In genomic region chr2:124403981-124404380, GRCm38 (mm10) we compare ENCODE assay signal across 14 mouse cellular contexts.
DNase-seq lines count a peak whose midpoint lies in the region; ATAC-seq lines count a peak whose summit lies in the region.
"Had no signal": no experiment of that assay in that cellular context is flagged by ENCODE, and none has a peak within 500 bp of the region (broad histone marks: within the 10 kb centered on the region; RNA-seq: fewer than 3 reads in every experiment).

No protein-coding gene starts in this region.

- H3K4me3 ChIP-seq in forebrain, embryonic 11.5 days (ENCODE audit: low read depth, low read length): no peak overlapping the region
- no peak overlapping the region for H3K4me3 ChIP-seq in forebrain, embryonic 10.5 days
- H3K4me3 ChIP-seq in hindbrain, embryonic 15.5 days: no peak overlapping the region
- H3K4me3 ChIP-seq in hindbrain, embryonic 11.5 days (ENCODE audit: low read depth, low read length): no peak overlapping the region
- H3K4me3 ChIP-seq in limb, embryonic 15.5 days: no peak overlapping the region
- no peak overlapping the region for H3K4me3 ChIP-seq in kidney, embryonic 14.5 days (ENCODE audit: low read length)
- H3K4me3 ChIP-seq: liver, embryonic 15.5 days; megakaryocyte, embryonic 14.5 days; myocyte had no signal

- H3K27ac ChIP-seq in forebrain, embryonic 11.5 days (ENCODE audit: low read depth, low read length): 0 out of 2 replicates have a peak overlapping the region, but pooled peaks have one; percentile 12
- H3K27ac ChIP-seq in forebrain, embryonic 10.5 days: no peak overlapping the region
- 0 out of 2 replicates have a peak overlapping the region, but pooled peaks have one; percentile 1 for H3K27ac ChIP-seq in hindbrain, embryonic 15.5 days (replicated peaks)
- no peak overlapping the region for H3K27ac ChIP-seq in hindbrain, embryonic 11.5 days (ENCODE audit: low read depth, low read length)
- H3K27ac ChIP-seq in limb, embryonic 15.5 days: 0 out of 2 replicates have a peak overlapping the region, but pooled peaks have one; percentile 4
- no peak overlapping the region for H3K27ac ChIP-seq in kidney, embryonic 14.5 days (ENCODE audit: low read depth, low read length)
- H3K27ac ChIP-seq: liver, embryonic 15.5 days had no signal

- no peaks in the 10 kb centered on the region for H3K36me3 ChIP-seq in forebrain, embryonic 11.5 days (ENCODE audit: control insufficient read depth, insufficient read depth, low read length)
- no peaks in the 10 kb centered on the region for H3K36me3 ChIP-seq in forebrain, embryonic 10.5 days (replicated peaks)
- no peaks in the 10 kb centered on the region for H3K36me3 ChIP-seq in hindbrain, embryonic 15.5 days
- H3K36me3 ChIP-seq in hindbrain, embryonic 11.5 days (ENCODE audit: control insufficient read depth, insufficient read depth, low read length): no peaks in the 10 kb centered on the region
- no peaks in the 10 kb centered on the region for H3K36me3 ChIP-seq in limb, embryonic 15.5 days
- no peaks in the 10 kb centered on the region for H3K36me3 ChIP-seq in kidney, embryonic 14.5 days (ENCODE audit: control insufficient read depth, insufficient read depth, low read length)
- H3K36me3 ChIP-seq: liver, embryonic 15.5 days had no signal

- no peaks in the 10 kb centered on the region; the same call in 1 of the 2 replicates for H3K4me1 ChIP-seq in forebrain, embryonic 11.5 days (replicated peaks; ENCODE audit: control insufficient read depth, insufficient read depth, low read length)
- H3K4me1 ChIP-seq in forebrain, embryonic 10.5 days: peaks cover 10% of the 10 kb centered on the region
- H3K4me1 ChIP-seq in hindbrain, embryonic 15.5 days (replicated peaks): peaks cover 12% of the 10 kb centered on the region
- H3K4me1 ChIP-seq in hindbrain, embryonic 11.5 days (replicated peaks; ENCODE audit: control insufficient read depth, insufficient read depth, low read length): no peaks in the 10 kb centered on the region
- 0 out of 2 replicates have a peak, but pooled peaks cover 4% of the 10 kb centered on the region for H3K4me1 ChIP-seq in limb, embryonic 15.5 days
- H3K4me1 ChIP-seq in kidney, embryonic 14.5 days (ENCODE audit: control insufficient read depth, insufficient read depth, low read length): no peaks in the 10 kb centered on the region; the same call in 1 of the 2 replicates
- H3K4me1 ChIP-seq: liver, embryonic 15.5 days; megakaryocyte, embryonic 14.5 days had no signal

- no peak overlapping the region for H3K9ac ChIP-seq in forebrain, embryonic 11.5 days (ENCODE audit: low read length)
- no peak overlapping the region for H3K9ac ChIP-seq in hindbrain, embryonic 15.5 days
- H3K9ac ChIP-seq in hindbrain, embryonic 11.5 days (ENCODE audit: low read depth, low read length): no peak overlapping the region
- no peak overlapping the region for H3K9ac ChIP-seq in limb, embryonic 15.5 days
- H3K9ac ChIP-seq in kidney, embryonic 14.5 days (ENCODE audit: low read depth, low read length): no peak overlapping the region
- H3K9ac ChIP-seq: liver, embryonic 15.5 days had no signal

- no peaks in the 10 kb centered on the region for H3K9me3 ChIP-seq in forebrain, embryonic 11.5 days (ENCODE audit: control insufficient read depth, low read length)
- H3K9me3 ChIP-seq in forebrain, embryonic 10.5 days: no peaks in the 10 kb centered on the region
- no peaks in the 10 kb centered on the region for H3K9me3 ChIP-seq in hindbrain, embryonic 15.5 days
- H3K9me3 ChIP-seq in hindbrain, embryonic 11.5 days (ENCODE audit: control insufficient read depth, low read length): no peaks in the 10 kb centered on the region
- H3K9me3 ChIP-seq in limb, embryonic 15.5 days: no peaks in the 10 kb centered on the region
- no peaks in the 10 kb centered on the region for H3K9me3 ChIP-seq in kidney, embryonic 14.5 days (ENCODE audit: control insufficient read depth, low read length)
- H3K9me3 ChIP-seq: liver, embryonic 15.5 days had no signal

- ATAC-seq in forebrain, embryonic 11.5 days (replicated peaks; ENCODE audit: low FRiP score): no peak
- ATAC-seq in hindbrain, embryonic 15.5 days (ENCODE audit: low FRiP score, low read depth): no peak
- ATAC-seq in hindbrain, embryonic 11.5 days (ENCODE audit: low FRiP score): no peak
- ATAC-seq in limb, embryonic 15.5 days (ENCODE audit: insufficient number of reproducible peaks, low FRiP score, low TSS enrichment, low read depth): no peak
- ATAC-seq in kidney, embryonic 14.5 days (ENCODE audit: low FRiP score, low TSS enrichment): no peak

- WGBS in forebrain, embryonic 11.5 days: 72% methylated on average over 6 of the region's 6 CpGs
- WGBS in forebrain, embryonic 10.5 days: 75% methylated on average over 6 of the region's 6 CpGs
- WGBS in hindbrain, embryonic 15.5 days: 50% methylated on average over 6 of the region's 6 CpGs
- 59% methylated on average over 6 of the region's 6 CpGs for WGBS in hindbrain, embryonic 11.5 days
- 25% methylated on average over 6 of the region's 6 CpGs for WGBS in limb, embryonic 15.5 days
- WGBS in kidney, embryonic 14.5 days: 68% methylated on average over 6 of the region's 6 CpGs

- no peak for DNase-seq in forebrain, embryonic 11.5 days (ENCODE audit: low spot score)
- no peak for DNase-seq in forebrain, embryonic 10.5 days (ENCODE audit: extremely low spot score, low spot score)
- no peak for DNase-seq in hindbrain, embryonic 11.5 days (ENCODE audit: low spot score)
- peak; percentile 5 for DNase-seq in retina, postnatal 1 day
- DNase-seq in retina, embryonic 14.5 days (ENCODE audit: low spot score): no peak
- DNase-seq: cerebellum, adult 8-10 months; kidney, adult 18-20 months; thymus, postnatal 4 days had no signal

- H3K4me2 ChIP-seq in forebrain, embryonic 11.5 days (ENCODE audit: low read depth, low read length, severe bottlenecking): no peak overlapping the region
- H3K4me2 ChIP-seq in hindbrain, embryonic 15.5 days: no peak overlapping the region
- H3K4me2 ChIP-seq in hindbrain, embryonic 11.5 days (replicated peaks; ENCODE audit: low read depth, low read length): no peak overlapping the region
- no peak overlapping the region for H3K4me2 ChIP-seq in limb, embryonic 15.5 days
- H3K4me2 ChIP-seq in kidney, embryonic 14.5 days (replicated peaks; ENCODE audit: low read depth, low read length): no peak overlapping the region
- H3K4me2 ChIP-seq: liver, embryonic 15.5 days had no signal

- H3K27me3 ChIP-seq in forebrain, embryonic 11.5 days (ENCODE audit: control insufficient read depth, insufficient read depth, low read length): no peaks in the 10 kb centered on the region
- H3K27me3 ChIP-seq in forebrain, embryonic 10.5 days (ENCODE audit: poor library complexity, severe bottlenecking): no peaks in the 10 kb centered on the region
- no peaks in the 10 kb centered on the region for H3K27me3 ChIP-seq in hindbrain, embryonic 15.5 days
- H3K27me3 ChIP-seq in hindbrain, embryonic 11.5 days (ENCODE audit: control insufficient read depth, insufficient read depth, low read length): no peaks in the 10 kb centered on the region
- no peaks in the 10 kb centered on the region for H3K27me3 ChIP-seq in limb, embryonic 15.5 days
- H3K27me3 ChIP-seq in kidney, embryonic 14.5 days (ENCODE audit: control insufficient read depth, insufficient read depth, low read length): no peaks in the 10 kb centered on the region
- H3K27me3 ChIP-seq: liver, embryonic 15.5 days; megakaryocyte, embryonic 14.5 days had no signal

Comparison
In these comparisons a context has a peak if more than half of its experiments do, and no peak if none do; other contexts are left out.
1. H3K27ac ChIP-seq: peak in forebrain, embryonic 11.5 days (single experiment), hindbrain, embryonic 15.5 days (single experiment) and limb, embryonic 15.5 days (single experiment); none in forebrain, embryonic 10.5 days (single experiment), hindbrain, embryonic 11.5 days (single experiment) and kidney, embryonic 14.5 days (single experiment).